Mouse (Mus musculus): ENCODE data around the gene A530016L24Rik.

The A530016L24Rik gene

DNA sequence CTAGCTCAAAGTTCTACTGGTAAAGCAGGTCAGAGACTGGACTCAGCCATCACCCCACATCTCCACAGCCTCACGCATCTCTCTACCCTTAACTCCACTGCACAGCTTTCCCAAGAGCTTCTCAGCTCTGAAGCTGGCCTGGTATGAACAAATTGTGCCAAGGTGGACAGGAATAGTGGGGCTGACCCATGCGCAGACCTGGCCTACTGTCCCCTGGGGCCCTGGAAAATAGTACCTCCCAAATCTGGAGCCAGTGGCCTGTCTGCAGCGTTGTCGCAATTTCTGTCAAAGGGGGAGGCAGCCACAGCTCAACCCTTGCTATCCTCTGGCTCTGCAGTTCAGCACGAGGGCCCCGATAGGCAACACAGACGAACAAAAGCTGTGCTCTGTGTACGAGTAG, at the start of gene A530016L24Rik:
Gene A530016L24Rik, plus strand, starts transcription at position 315 of the 400 bp plus-strand sequence.
- no peak for DNase-seq (ENCODE audit: low read depth, low spot score)

- DNase-seq (ENCODE audit: low read depth, low spot score), result no peak
Measured at GRCm38 (mm10) chr12:112439993-112440392, 49.3 kb upstream of the A530016L24Rik start.

DNA sequence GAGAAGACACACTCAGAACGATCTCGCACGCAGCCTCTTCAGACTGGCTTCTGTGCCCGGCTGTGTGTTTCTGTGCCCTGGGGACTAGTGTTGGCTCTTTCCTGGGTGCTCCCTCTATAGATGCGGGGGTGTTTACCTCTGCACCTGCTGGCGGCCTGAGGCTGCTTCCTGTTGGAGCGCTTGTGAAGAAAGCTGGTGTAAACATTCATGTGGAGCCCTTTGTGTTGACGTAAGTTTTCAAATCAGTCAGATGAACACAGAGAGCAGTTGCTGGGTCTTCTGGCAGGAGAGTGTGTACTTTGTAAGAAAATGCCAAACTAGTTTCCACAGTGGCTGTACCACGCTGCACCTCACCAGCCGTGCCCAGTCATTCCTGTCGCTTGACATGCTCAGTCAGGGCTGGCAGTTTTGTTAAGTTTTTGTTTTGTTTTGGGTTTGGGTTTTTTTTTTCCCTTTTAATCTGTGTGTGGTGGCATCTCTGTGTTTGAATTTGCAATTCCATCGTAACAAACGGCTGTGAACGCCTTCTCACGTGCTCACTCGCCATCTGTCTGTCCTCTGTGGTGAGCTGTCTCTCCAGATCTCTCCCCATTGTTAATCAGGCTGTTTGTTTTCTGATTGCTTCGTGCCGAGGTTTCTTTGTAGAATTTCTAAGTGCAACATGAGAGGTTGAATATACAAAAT, 40.0 kb upstream of the A530016L24Rik start:
- no peak for DNase-seq (ENCODE audit: low read depth, low spot score)

DNA sequence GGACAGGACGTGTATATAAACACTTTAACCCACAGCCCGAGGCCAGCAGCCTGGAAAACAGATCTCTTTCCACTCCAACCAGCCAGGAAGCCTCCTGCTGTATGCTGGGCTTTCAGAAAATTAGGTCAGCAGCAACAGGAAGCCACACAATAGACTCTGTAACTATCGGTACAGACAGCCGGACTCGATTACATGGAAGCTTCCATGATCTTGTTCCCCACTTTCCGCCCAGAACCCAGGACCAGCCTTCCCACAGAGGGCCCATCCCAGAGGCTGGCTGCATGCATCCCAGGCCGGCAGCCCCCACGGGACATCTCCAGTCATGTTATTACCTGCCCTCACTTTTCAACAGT, 39.4 kb upstream of the A530016L24Rik start:
- DNase-seq (ENCODE audit: low read depth, low spot score), result no peak

GRCm38 (mm10) chr12:112450883-112451282, 38.4 kb upstream of the A530016L24Rik start:
- DNase-seq (ENCODE audit: low read depth, low spot score), result no peak

DNA sequence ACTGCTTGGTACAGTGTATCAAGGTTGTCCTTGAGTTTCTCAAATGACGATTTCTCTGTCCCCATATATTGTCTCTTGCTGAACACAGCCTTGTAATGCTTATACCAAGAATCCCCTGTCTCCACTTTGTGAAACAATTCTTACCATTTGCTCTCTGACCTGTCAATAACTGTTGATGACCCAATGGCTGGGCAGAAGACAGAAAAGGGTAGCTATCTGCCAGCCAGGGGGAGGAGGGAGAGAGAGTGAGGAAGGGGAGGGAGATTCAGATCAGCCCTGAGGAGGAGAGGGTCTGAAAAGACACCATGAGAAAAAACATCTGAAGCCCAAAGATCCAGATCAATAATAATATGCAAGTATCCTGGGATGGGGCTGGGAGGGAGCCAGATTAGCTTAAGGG, 37.9 kb upstream of the A530016L24Rik start:
- DNase-seq (ENCODE audit: low read depth, low spot score), result no peak

DNA sequence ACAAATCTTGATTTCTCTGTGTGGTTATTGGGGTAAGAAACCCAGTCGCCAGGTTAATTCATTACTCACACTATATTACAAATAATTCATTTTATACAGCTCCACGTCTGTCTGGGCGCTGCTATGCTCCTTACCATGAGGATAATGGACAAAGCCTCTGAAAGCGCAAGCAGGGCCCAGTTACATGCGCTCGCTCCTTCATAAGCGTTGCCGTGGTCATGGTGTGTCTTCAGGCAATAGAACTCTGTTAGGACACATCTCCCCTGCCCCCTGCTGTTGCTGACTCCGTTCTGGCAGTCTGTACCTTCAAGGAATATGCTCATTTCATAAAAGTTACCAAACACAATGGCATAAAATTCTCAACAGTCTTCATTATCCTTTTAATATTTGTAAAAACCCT, 37.4 kb upstream of the A530016L24Rik start:
- no peak for DNase-seq (ENCODE audit: low read depth, low spot score)

- no peak for DNase-seq (ENCODE audit: low read depth, low spot score)
Measured at GRCm38 (mm10) chr12:112456144-112456713, 33.0 kb upstream of the A530016L24Rik start.

DNA sequence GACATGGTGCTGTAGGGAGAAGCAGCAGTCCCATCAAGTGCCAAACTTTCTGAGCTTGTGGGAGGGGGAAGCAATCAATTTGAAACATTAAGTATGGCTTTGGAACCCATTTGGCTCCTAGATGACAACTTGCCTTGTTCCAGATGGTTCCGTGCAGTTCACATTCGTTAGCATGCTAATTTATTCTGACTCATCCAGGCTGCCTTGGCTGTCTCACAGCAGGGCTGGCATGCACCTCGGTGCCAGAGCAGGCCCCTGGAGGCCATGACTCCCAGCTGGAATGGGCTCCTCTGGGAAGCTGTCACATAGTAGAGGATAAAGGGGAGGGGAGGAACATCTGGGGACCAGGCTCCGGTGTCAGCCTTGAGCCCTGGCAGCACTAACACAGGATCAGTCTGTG, 31.4 kb upstream of the A530016L24Rik start:
- no peak for DNase-seq (ENCODE audit: low read depth, low spot score)

- no peak for DNase-seq (ENCODE audit: low read depth, low spot score)
Measured at GRCm38 (mm10) chr12:112462423-112462822, 26.8 kb upstream of the A530016L24Rik start.

DNA sequence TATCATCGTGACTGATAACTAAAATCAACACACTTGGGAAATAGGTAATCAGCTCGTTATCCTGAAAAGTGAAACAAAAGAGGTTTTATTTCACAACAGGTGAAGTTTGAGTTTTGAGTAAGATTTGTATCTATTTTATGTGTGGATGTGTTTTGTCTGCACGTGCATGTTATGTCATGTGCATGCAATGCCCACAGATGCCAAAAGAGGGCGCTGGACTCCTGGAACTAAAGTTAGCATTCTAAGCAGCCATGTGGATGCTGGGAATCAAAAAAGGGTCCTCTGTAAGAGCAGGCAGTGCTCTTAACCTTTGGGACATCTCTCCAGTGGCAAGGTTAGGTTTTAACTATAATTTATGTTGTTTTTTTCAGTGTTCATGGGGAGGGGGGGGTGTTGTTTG, 26.0 kb upstream of the A530016L24Rik start:
- peak; percentile 6 for DNase-seq (ENCODE audit: low read depth, low spot score)

DNA sequence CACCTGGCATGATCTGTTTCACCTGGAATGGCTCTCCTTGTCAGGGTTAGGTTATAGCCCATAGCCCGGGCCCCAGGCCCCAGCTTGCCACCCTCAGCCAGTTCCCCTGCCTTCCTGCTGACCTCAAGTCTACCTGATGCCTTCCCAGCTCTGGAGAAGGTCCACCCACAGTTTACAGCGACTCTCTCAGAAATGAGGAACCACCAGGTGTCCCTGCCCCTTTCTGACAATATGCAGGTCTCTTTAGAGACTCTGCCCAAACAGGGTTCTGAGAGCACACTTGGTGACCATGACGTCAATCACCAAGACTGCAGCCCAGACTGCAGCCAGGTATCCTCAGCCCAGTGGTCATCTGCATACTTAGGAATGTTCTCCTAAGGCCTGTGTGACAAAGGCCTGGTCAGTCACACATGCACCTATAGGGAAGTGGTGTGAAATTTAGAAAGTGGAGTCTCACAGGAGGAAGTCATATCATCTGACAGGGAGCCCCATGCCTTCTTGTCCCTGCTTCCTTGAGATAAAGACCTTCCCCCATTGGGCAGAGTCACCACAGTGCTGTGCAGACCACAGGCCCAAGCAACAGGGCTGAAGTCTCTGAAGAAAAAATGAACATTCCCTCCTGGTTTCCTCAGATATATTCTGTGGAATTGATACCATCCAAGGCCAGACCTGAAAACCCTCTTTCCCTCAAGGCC, 25.4 kb upstream of the A530016L24Rik start:
- DNase-seq (ENCODE audit: low read depth, low spot score), result no peak

DNA sequence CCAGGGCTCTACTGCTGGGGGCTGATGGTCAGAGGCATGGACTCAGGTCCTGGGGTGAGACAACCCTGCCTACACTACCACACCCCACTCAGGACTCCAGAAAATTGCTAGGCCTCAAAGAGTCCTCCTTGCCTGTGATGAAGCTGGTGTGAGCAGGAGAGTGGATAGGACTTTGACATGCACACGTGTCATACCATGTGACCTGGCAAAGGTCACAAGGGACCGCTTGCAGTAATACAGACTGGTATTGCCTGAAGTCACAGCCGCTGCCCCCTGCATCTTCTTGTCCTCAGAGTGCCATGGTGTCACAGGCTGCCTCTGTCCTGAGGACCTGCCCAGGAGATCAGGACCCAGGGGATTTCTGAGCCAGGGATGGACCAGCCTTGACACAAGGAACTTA, 24.7 kb upstream of the A530016L24Rik start:
- no peak for DNase-seq (ENCODE audit: low read depth, low spot score)

DNA sequence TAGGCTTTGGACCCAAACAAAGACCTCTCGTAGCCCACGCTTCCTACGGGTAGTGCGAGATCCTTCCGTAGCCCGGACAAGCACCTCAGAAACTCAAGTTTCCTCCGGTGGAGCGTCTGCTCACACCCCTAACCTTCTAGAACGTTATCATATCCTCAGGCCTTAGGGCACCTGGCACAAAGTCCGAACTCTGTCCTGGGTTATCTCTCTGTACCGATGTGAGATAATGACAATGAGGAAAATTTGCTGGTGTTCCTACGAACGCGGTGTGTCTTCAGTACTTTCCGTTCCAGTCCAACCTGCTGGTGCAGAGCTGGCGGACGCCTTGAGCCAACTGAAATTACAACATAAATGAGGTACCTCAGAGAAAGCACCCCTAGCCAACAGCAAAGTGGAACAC, 23.3 kb upstream of the A530016L24Rik start:
- no peak for DNase-seq (ENCODE audit: low read depth, low spot score)

GRCm38 (mm10) chr12:112467387-112467786, 21.9 kb upstream of the A530016L24Rik start:
- no peak for DNase-seq (ENCODE audit: low read depth, low spot score)

GRCm38 (mm10) chr12:112469393-112469792, 19.9 kb upstream of the A530016L24Rik start:
- DNase-seq (ENCODE audit: low read depth, low spot score), result no peak

DNA sequence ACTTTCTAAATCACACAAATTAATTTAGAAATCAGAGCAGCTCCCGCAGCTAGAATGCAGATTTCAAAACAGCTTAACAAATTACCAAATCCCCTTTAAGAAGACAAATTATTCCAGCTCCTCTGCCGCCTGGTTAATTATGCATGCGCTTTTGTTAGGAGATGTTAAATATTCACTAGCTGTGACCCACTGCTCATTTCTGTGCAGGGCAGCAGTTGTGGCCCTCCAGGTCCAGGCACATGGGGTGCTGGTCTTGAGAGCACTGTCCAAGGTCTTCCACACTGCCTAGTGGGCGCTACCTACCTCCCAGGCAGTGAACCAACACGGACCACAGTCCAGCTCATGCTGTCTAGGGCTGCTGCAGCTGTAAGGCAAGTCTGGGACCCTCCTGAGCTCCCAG, 19.0 kb upstream of the A530016L24Rik start:
- DNase-seq (ENCODE audit: low read depth, low spot score), result no peak

GRCm38 (mm10) chr12:112473777-112474176, 15.5 kb upstream of the A530016L24Rik start:
- DNase-seq (ENCODE audit: low read depth, low spot score), result peak; percentile 11

GRCm38 (mm10) chr12:112489535-112489934, 287 bp downstream of the A530016L24Rik start:
- no peak for DNase-seq (ENCODE audit: low read depth, low spot score)

GRCm38 (mm10) chr12:112490444-112490939, 1.2 kb downstream of the A530016L24Rik start:
- no peak for DNase-seq (ENCODE audit: low read depth, low spot score)

DNA sequence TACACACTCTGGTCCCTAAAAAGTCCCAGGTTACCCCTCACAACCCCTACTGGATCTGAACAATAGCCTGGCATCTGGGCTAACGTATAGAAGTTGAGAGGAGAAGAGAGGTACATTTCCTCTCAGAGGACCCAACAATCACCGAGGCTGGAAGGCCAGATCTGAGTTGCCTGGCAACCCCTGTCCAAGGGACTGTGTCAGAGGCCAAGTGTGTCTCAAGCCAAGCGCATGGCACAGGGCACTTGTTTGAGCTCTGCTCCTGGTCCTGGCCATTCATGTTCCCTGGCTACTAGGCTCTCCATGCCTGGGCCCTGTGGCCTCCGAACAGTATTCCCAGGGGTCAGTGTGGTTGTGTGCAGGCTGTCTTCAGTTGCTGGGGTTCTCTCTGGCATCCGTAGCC, 6.9 kb downstream of the A530016L24Rik start:
- DNase-seq (ENCODE audit: low read depth, low spot score), result no peak

GRCm38 (mm10) chr12:112497731-112498130, 8.5 kb downstream of the A530016L24Rik start:
- no peak for DNase-seq (ENCODE audit: low read depth, low spot score)

DNA sequence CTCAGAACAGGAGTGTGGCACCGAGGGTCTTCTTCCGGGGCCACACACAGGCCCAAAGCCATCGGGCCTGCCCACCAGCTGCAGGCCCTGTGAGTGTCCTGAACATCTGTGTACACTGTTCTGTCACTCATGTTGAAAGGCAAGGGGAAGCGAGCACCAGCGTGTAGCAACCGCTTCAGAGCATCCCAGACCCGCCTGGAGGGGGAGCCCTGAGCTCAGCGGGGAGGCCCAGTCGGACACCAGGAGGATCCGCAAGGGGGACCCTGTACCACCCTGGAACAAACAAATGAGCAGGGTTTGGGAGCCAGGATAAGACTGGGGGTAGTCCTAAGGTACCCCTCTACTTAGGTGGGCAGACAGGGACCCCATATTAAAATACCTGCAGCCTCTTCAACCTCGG, 9.4 kb downstream of the A530016L24Rik start:
- no peak for DNase-seq (ENCODE audit: low read depth, low spot score)

Measured in c-Kit-negative CD71-positive TER-119-positive erythroid progenitor cells, embryonic 14.5 days (primary cell).